Mouse (Mus musculus) bone marrow macrophage, adult 2 months (primary cell): Measurements from ENCODE around the gene Hmx3. TPM values are rescaled to one million over a fixed set of nuclear protein-coding genes. Genes with fewer than 3 reads are reported as not detected.

ENCODE experiments used
- H3K27ac ChIP-seq: 2 replicates; pipeline ENCODE4 v1.5.1; 2012; ENCODE audit warnings: low read depth, low read length; ENCODE audit not compliant: insufficient read depth
- H3K4me1 ChIP-seq: 2 replicates; pipeline ENCODE4 v1.6.1; 2012; ENCODE audit warnings: low read length; ENCODE audit not compliant: control insufficient read depth, insufficient read depth
- H3K4me3 ChIP-seq: 2 replicates; pipeline ENCODE4 v1.5.1; 2012; ENCODE audit warnings: mild to moderate bottlenecking, low read length, moderate library complexity; ENCODE audit not compliant: insufficient read depth
- CTCF ChIP-seq: IDR thresholded peaks from 2 replicates; pipeline ENCODE4 v1.5.1; 2012; ENCODE audit warnings: low read depth, mild to moderate bottlenecking, low read length, moderate library complexity
- POLR2A ChIP-seq: IDR thresholded peaks from 2 replicates; pipeline ENCODE4 v1.6.1; 2012; ENCODE audit warnings: mild to moderate bottlenecking, low read depth, low read length, borderline replicate concordance
- polyA plus RNA-seq: library from polyadenylated mRNA; stranded (reverse); fragments of >200 nt; gene quantifications from 2 replicates; pipeline ENCODE4 v1.2.4, GENCODE M21; 2012; ENCODE audit not compliant: missing spikeins, insufficient read depth, insufficient read length

Hmx3 gene
- polyA plus RNA-seq, result not detected in 2 replicates

DNA sequence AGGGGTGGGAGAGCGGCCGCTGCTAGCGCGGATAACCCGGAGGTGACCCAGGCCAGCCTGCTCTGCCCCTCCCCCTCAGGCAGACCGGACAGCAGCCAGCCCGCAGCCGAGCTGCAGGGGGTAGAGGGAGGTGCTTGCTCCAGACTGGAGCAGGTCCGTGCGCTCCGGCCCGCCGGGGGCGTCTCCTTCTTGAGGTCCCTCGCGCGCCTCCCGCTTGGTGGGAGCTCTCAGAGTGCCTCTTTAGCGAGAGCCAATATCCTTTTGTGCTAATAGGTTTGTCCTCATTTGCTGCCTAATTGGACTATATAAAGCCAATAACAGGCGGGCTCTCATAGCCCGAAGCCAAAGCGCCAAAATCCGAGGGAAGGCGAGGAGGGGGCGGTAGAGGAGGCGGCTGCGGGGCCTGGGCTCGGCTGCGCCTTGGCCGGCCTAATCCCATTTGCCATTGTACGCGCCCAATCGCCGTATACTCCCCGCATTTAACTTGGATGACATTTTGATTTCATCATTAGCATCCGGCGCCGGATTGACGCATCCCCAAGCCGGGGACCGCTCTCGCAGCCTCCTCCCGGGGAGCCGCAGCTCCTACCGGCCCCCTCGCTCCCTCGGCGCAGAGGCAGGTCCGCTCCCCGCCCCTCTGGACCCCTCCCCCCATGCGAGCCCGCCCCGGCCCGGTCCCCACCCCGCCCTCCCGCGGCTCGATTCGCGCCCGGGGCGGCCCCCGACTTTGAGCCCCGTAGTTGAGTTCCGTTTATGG, at the start of gene Hmx3:
Gene Hmx3, plus strand, starts transcription at position 753 of the 757 bp plus-strand sequence.
- Histone ChIP-seq H3K4me1 (no peaks in the 10 kb centered on the region), H3K27ac (no peak within 1 kb of the TSS), H3K4me3 (peak within 1 kb of the TSS; percentile 32)
- no peak for TF ChIP-seq POLR2A
- TF ChIP-seq CTCF, result no peak

DNA sequence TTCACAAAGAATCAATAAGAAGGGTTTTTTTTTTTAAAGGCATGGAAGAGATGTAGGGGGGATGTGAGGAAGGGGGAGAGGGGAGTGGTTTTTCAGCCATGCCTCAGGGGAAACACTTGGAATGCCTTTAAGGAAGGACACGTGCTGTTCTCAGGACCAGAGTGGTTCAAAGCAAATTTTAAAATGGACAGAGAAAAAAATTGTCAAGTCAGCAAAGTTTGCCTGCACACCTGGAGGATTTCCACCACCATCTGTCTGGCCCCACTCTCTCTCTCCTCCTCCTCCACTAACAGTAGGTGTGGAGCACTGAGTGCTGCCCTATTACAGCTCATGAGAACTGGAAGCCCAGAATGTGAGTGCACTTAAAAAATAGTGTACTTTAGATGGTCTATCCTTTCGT, 38.9 kb upstream of the Hmx3 start:
- Histone ChIP-seq H3K4me3 (no peak overlapping the region), H3K27ac (no peak overlapping the region), H3K4me1 (no peaks in the 10 kb centered on the region)
- TF ChIP-seq CTCF, result no peak
- TF ChIP-seq POLR2A, result no peak

- H3K4me3 ChIP-seq, result no peak overlapping the region
- no peaks in the 10 kb centered on the region for H3K4me1 ChIP-seq
- H3K27ac ChIP-seq, result no peak overlapping the region
- no peak for TF ChIP-seq POLR2A
- peak; percentile 90 for TF ChIP-seq CTCF
These were observed 2.7 kb upstream of the Hmx3 start for GRCm38 (mm10) chr7:131539979-131540378.

- no peak overlapping the region for H3K4me3 ChIP-seq
- no peak overlapping the region for H3K27ac ChIP-seq
- H3K4me1 ChIP-seq, result no peaks in the 10 kb centered on the region
- no peak for TF ChIP-seq POLR2A
- TF ChIP-seq CTCF, result no peak
These were observed 1.2 kb upstream of the Hmx3 start for GRCm38 (mm10) chr7:131541184-131542114.

GRCm38 (mm10) chr7:131542872-131543622, 380 bp downstream of the Hmx3 start:
- no peaks in the 10 kb centered on the region for H3K4me1 ChIP-seq
- TF ChIP-seq CTCF (no peak), POLR2A (no peak)
- H3K4me3 ChIP-seq, result peak overlapping the region; percentile 32
- no peak overlapping the region for H3K27ac ChIP-seq

GRCm38 (mm10) chr7:131543623-131544481, 1.2 kb downstream of the Hmx3 start:
- Histone ChIP-seq H3K4me1 (no peaks in the 10 kb centered on the region), H3K4me3 (peak overlapping the region; percentile 20), H3K27ac (no peak overlapping the region)
- TF ChIP-seq POLR2A, result no peak
- no peak for TF ChIP-seq CTCF

DNA sequence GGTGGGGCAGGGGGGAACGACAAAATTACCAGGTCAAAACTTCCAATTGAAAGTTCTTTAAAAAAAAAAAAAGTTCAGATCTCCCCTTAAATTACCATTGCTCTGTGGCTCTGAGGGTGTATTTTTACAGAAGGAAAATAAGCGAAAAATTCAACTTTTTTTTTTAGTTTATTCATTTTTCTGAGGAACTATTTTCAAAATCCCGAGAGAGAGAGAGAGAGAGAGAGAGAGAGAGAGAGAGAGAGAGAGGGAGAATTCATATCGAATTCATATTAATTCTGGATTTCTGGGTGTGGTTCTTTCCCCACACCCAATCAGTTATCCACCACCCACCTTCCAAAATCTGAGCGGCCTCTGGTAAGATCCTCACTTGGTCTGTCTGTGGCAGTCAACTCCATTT, 2.2 kb downstream of the Hmx3 start:
- H3K4me3 ChIP-seq, result no peak overlapping the region
- no peaks in the 10 kb centered on the region for H3K4me1 ChIP-seq
- TF ChIP-seq CTCF, result no peak
- no peak for TF ChIP-seq POLR2A
- no peak overlapping the region for H3K27ac ChIP-seq

- Histone ChIP-seq H3K27ac (no peak overlapping the region), H3K4me1 (no peaks in the 10 kb centered on the region), H3K4me3 (no peak overlapping the region)
- no peak for TF ChIP-seq POLR2A
- no peak for TF ChIP-seq CTCF
These were observed 3.2 kb downstream of the Hmx3 start for GRCm38 (mm10) chr7:131545701-131546385.
